Mouse (Mus musculus) kidney, adult 11 months (tissue): Measurements from ENCODE around the gene B4gat1.

Experiments used
- DNase-seq: peaks from one replicate; pipeline ENCODE4 v3.0.0; 2022

B4gat1 gene

DNA sequence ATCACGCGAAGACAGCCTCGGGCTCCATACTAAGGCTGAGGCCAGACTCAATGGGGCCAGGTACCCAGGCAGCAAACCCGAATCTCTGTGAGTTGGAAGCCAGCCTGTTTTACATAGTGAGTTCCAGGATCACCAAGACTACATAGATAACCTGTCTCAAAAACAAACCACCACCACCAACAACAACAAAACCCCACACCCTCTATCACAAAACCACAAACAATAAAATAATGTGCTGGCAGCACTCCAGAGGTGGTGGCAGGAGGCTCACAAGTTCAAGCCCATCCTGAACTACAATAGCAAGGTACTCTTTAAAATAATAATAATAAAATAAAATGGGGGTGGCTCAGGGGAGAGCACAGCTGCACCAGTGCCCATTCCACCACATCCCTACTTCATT lies 2.0 kb upstream of the B4gat1 start:
- DNase-seq, result no peak

DNA sequence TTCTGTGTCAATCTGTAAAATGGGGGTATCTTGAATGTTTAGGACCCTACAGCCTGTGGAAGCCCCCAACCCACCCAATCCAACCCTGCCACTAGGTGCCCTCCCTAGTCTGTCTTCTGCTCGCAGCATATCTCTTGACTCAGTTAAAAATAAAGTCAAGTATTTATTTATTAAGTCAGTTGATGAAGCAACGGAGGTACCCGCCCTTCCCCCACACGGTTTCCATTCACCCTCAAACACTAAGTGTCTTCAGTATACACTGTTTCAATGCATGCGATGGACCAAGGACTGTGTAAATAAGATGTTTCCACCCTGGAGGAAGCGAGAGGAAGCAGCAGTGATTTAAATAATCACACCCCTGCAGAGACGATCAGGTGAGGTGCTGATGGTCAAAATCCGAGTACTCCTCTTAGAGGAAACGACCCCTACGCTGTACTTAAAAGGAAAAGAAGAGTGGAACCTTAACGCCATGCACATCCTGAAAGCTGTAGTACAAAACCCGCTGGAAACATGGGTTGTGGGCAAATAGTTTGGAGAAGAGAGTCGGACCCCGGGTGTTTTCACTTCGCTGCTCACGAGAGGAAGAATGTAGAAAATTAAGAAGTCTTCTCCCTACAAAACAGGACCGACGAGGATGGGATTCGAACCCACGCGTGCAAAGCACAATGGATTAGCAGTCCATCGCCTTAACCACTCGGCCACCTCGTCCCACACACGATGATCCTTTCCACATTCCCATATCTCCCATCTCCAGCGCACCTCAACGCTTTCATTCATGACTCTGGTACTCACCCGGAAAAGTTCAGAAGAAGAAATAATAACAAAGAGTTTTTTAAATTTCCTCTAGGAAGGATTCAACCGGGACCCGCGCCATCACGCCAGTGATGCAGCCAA lies 701 bp upstream of the B4gat1 start:
- DNase-seq, result peak; percentile 69

DNA sequence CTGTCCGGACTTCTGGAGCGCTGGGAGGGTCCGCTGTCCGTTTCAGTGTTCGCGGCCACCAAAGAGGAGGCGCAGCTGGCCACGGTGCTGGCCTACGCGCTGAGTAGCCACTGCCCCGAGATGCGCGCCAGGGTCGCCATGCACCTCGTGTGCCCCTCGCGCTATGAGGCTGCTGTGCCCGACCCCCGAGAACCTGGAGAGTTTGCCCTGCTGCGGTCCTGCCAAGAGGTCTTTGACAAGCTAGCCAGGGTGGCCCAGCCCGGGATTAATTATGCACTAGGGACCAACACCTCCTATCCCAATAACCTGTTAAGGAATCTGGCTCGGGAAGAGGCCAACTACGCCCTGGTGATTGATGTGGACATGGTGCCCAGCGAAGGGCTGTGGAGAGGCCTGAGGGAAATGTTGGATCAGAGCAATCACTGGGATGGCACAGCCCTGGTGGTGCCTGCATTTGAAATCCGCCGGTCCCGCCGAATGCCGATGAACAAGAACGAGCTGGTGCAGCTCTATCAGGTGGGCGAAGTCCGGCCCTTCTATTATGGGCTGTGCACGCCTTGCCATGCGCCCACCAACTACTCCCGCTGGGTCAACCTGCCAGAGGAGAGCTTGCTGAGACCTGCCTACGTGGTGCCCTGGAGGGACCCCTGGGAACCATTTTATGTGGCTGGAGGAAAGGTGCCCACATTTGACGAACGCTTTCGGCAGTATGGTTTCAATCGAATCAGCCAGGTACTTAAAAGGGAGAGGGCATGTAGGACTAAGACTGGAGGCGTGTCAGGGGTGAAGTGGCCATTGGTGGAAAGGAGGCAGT lies 882 bp downstream of the B4gat1 start:
- peak; percentile 41 for DNase-seq

DNA sequence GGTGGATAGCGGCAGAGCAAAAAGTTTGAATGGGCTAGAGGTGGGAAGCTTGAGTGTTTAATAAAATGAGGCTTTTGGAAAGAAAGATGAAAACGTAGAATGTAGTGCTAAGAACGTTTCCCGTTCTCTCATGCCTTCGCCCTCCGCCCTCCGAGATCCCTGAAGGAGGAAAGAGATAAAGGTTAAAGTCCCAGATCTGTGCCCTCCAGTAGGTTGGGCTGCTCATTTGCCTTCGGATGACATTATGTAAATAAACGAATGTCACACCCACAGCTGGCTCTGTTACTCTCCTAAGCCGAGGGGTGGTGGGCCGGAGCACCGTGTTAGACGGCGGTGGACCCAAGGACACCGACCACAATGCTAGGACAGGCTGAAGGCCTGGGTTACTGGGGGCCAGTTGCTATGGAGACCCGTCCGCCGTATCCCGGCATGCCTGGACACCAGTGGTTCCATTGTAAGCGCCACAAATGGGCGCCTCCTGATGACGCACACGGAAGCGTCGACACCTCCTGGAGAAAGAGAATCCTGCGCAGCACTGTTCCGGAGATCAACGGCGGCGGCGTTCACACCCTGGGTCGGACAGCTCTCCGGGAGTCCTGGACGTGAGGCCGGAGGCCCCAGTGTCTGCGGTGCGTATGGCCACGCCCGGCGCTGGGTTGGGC lies 2.4 kb downstream of the B4gat1 start, which contains the start of gene Brms1:
TSS of gene Brms1 (plus strand) at position 493 of the 662 bp plus-strand sequence.
- peak; percentile 92 for DNase-seq

DNA sequence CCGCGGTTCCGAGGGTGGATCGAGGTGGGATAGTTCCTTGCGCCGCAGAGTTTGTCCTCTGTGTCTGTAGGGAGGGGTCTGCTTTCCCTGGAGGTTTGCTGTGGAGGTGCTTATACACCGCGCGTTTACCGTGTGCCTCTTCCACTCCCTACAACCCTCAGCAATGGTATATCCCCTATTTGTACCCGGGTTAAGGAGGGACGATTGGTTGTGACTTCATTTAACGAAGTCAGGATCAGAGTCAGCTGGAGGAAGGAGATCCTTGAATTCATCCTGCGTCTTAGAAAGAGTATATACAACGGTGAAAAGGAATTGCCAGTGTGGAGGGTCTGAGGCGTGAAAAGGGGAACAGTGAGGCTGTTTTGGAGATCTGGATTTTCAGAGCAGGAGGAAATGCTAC lies 3.0 kb downstream of the B4gat1 start:
- no peak for DNase-seq

DNA sequence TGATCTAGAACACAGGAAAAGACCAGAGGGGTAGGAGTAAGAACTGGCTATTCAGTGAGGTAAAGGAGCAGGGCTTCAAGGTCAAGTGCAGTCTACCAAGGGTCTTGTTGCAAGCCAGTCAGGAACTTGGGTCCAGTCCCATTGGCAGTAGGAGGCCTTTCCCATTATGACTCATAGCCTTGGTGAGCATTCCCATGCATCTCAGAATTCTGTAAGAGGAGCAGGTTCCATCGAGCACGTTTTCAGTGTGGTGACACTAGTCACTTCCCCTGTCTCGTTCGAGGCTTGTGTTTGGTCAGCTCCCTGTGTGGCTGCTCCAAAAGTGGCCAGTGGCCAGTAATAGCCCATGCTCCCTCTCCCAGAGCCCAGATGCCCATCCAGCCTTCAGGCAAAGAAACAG lies 6.9 kb downstream of the B4gat1 start:
- DNase-seq, result no peak

DNA sequence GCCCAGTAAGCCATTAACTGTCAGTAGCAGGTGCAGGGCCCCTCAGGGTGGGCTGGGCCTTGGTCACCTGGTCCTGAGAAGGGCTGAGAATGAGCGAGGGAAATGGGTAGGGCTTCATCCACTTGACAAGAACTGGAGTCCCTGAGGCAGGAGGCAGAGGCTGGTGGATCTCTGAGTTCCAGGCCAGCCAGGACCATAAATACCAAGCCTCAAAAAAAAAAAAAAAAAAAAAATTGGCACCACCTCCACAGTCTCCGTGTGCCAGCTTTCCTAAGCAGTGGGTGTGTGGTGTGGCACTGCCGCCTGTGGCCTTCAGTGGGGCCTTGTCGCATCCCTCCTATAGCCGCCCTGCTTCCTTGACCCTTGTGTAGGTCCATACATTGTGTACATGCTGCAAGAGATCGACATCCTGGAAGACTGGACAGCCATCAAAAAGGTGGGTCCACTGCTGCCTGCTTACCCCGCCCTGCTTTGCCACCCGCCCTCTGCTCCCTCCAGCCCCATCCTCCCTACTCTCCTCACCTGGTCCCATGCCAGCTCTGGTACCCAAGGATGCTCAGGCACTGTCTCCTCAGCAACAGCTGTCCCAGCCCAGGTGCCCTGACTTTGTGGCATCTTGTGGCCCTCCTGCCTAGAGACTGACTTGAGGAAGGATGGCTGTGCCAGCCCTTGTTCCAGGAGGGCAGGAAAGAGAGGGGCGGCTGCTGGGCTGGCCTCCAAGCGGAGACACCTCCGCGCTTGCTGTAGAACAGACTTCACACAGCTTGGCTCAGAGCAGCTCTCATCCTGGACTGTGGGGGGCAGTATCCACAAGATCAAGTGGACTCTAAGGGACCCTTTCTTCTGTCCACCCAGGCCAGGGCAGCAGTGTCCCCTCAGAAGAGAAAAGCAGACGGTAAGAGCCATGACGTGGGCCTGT lies 9.8 kb downstream of the B4gat1 start:
- no peak for DNase-seq

DNA sequence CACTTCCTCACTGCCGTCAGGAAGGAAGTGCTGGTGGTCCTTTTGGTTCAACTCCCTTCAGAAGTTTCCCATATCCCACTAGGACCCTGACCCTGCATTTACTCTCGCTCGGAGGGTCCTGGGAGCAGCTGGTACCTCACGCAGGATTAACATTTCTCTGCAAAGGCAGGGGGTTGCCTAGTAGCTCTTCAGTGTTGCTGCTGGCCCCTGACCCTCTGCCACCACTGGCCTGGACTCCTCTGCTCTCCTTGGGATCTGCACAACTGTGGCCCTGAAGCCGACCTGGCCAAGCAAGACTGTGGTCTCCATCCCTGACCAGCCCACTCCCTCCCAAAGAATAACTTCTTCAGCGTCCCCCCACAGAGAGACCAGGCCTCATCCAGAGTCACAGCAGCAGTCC lies 10.7 kb downstream of the B4gat1 start:
- no peak for DNase-seq

DNA sequence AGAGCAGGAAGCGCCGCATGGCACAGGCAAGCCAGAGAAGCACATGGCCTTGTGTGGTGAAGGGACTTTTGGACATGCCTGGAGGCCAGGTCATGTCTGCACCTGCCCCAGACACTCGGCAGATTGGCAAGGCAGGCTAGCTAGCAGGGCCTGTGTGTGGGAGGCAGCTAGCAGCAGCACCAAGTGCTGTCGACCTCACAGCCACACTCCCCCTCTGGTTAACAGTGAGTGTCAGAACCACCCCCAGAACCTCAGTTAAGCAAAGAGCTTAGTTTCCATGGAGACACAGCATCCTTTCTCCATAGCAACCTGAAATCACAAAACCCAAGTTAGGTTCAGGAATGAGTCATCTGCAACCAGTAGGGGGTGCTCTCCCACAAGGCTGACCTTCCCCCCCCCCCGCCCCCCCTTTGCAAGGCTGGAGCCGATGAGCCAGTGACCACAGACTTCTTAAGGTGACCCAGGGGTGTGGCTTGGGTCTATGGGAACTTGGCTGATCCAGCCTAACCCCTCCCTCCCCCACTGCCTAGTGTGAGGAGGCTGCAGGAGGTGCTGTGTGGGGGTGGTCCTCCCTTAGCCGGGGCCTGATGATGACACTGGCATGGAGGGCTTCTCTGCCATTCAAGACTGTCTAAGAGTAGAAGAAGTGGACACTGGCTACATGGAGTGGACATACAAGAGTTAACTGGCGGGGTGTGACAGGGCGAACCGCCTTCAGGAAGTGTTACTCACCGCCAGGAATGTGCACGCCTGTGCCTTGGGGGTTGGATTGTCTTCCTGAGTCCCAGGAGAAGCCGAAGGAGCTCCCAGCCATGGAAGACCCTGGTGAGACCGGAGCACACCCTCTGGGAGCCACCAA lies 11.7 kb downstream of the B4gat1 start, which contains the start of gene Rin1:
TSS of gene Rin1 (plus strand) at position 435 of the 859 bp plus-strand sequence.
- DNase-seq, result peak; percentile 68

DNA sequence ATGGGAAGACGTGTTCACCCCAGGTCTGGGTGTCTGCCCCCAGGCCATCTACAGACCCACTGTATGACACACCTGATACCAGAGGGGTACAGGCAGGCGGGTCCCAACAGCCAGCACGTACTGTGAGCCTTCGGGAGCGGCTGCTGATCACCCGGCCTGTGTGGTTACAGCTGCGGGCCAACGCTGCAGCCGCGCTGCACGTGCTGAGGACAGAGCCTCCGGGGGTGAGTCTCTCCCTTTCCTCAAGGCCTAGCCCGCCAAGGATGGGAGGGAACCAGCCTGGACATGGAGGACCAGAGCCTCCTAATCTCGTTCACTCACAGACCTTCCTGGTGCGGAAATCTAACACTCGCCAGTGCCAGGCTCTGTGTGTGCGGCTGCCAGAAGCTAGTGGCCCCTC lies 12.4 kb downstream of the B4gat1 start:
- DNase-seq, result no peak

DNA sequence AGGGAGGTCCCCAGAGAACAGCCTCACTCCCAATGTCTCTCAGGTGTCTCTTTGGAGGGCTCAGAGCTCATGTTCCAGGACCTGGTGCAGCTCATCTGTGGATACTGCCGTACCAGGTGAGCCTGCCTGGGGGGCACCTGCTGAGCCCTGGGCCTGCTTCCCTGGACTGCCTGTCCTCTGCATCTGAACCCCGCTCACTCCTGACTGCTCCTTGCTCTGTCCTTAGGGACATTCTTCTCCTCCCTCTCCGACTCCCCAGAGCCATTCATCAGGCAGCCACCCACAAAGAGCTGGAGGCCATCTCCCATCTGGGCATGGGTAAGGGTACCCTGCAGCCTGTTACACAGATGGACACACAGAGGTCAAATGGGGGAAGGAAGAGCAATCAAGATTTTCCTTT lies 12.9 kb downstream of the B4gat1 start:
- DNase-seq, result no peak

DNA sequence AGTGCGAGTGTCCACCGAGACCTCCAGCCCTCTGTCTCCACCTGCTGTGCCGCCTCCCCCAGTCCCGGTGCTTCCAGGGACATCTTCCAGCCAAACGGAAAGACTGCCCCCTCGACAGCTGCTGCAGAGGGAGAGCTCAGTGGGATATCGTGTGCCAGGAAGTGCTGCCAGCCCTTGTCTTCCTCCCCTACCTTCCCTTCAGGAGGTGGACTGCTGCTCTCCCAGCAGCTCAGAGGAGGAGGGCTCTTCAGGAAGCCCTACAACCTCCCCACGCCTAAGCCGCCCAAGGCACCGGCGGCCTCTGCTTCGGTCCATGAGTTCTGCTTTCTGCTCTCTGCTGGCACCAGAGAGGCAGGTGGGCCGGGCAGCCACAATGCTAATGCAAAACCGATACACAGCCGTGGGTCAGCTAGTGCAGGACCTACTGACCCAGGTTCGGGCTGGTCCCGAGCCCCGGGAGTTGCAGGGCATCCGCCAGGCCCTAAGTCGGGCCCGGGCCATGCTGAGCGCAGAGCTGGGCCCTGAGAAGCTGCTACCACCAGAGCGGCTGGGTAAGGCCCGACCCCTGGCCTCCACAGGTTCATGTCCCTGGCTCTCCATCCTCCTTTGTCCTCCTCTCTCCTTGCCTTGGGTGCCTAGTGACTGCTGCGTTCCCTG lies 13.7 kb downstream of the B4gat1 start:
- no peak for DNase-seq

DNA sequence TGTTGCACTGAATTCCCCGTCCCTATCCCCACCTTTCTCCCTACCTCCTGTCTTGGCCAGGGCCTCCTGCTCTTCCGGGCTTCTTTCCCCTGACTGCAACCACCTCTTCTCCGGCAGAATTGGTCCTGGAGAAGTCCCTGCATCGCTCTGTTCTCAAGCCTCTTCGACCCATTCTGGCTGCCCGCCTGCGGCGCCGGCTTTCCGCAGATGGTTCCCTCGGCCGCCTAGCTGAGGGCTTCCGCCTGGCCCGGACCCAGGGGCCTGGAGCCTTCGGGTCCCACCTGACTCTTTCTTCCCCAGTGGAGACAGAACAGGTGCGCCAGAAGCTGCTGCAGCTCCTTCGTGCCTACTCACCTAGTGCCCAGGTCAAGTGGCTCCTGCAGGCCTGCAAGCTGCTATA lies 14.2 kb downstream of the B4gat1 start:
- no peak for DNase-seq

DNA sequence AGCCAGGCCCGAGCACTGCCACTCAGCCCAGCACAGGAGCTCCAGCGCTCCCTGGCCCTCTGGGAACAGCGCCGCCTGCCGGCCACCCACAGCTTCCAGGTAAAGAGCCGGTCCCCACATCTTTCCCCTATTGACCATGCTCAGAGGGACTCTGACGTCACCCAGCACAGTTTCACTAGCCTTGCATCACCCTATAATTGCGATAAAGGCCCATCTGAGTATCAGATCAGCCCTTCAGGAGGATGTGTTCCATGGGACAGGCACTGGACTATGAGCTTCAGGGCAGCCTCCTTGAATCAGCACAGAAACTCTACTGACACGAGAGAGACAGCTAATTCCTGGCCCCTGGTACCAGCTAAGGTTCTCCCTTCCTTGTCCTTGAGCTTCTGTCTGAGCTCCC lies 15.3 kb downstream of the B4gat1 start:
- DNase-seq, result peak; percentile 40

DNA sequence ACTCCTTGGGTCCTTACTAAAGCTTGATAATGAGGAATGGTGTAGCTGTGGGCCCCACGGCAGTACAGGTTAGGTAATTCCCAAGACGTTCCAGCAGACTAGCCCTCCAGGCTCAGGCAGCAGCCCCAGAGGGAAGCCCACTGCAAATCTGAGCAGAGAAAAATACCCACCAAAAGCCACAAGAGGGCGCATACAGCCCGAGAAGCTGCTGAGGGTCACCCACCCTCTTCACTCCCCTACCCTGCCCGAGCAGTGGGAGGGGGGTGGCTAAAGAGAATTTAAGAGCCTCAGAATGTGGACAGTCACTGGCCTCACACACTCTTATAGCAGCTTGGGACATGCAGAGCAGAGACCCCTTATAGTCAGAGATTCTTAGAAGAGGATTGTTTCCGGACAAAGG lies 17.6 kb downstream of the B4gat1 start:
- no peak for DNase-seq

DNA sequence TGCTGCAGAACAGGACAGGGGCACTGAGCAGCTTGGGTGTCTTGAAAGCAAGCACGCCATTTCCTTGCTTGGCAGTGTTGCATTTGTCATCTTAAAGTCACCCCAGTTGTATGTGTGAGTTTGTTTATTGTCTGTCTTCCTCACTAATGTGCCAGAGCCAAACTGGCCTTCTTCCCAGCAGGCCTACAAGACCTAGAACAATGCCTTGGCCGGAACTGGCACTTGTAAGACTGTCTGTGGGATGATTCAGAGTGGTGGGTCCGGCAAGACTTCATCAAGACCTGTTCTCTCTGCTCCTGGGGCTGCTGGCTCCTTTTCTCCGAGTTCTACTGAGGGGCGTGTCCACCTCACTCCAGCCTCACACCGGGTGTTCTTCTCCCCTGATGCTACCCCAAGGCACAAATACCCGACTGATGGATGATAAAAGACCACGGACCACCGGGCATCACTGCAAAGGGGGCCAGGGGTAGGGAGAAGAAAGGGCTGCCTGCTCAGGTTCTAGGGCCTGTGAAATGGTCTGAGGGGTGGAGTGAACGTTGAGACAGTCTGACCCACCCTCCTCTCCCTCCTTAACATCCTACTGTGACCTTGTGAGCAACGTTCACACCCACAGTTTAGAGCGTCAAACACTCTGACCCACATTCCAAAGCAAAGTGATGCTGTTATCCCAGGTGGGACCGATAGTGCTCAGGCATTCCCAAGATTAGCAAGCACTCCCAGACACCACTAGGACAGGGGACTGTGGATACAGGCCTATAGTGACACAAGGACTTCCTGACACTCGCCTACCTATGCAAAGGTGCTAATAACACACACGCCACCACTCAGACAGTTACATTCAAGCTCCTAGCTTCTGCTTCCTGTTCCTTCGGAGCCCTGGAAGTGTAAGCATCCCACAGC lies 19.5 kb downstream of the B4gat1 start:
- no peak for DNase-seq

DNA sequence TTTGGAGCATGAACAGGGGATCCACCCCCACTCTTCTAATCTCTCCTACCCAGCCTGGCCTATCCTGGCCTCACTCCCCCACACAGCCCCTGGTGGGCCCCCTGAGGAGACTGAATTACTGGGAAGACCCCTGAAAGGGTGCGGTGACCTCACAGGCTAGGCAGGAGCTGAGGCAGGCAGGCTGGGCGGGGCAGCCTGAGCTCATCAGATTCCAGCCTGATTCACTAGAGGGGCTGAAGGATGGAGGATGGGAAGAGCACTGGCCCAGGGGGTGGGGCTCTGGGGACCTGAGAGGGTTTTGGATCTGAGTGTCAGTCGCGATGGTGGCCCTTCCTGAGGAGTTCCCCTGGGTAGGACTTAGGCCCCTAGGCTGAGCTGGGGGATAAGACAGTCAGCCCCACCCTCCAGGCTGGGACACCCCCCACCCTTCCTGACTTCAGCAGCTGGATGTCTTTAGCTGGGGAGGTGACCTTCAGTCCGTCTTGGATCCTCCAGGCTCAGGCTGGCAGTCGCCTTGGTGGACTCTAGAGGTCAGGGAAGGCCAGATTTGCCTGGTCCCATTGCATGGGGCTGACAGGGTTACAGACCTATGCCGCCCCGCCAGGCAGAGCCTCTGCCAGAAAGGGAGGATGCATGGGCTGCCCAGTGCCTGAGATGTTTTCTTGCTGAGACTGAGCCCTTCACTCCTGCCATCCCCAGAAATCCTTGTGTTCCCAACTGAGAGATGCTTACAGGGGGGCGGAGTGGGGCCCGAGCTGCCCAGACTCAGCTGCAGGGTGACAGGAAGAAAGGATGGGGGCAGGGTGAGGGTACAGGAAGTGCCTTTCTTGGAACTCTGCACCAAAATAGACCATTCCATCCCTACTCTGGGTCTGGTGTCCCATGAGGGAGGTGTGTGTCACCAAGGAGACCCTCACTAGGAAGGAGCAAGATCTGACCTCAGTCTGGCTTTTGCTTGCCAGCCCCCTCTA lies 20.5 kb downstream of the B4gat1 start:
- DNase-seq, result no peak
